15 mouse cellular contexts compared by ENCODE assay signal in genomic region chr17:31968801-31969200, GRCm38 (mm10).
"Had no signal": no experiment of that assay in that cellular context is flagged by ENCODE, and none has a peak within 500 bp of the region (broad histone marks: within the 10 kb centered on the region; RNA-seq: fewer than 3 reads in every experiment).

No protein-coding gene starts in this region.

- H3K27me3 ChIP-seq: limb, embryonic 13.5 days; midbrain, embryonic 12.5 days; neural tube, embryonic 15.5 days had no signal

- H3K4me1 ChIP-seq: midbrain, embryonic 12.5 days; neural tube, embryonic 15.5 days had no signal

- H3K9ac ChIP-seq: limb, embryonic 13.5 days; liver, embryonic 14.5 days; midbrain, embryonic 12.5 days; neural tube, embryonic 15.5 days had no signal

- ATAC-seq: midbrain, embryonic 16.5 days had no signal

- H3K4me2 ChIP-seq: limb, embryonic 13.5 days; midbrain, embryonic 12.5 days; neural tube, embryonic 15.5 days had no signal

- H3K9me3 ChIP-seq: limb, embryonic 13.5 days; megakaryocyte, embryonic 14.5 days; midbrain, embryonic 12.5 days; neural tube, embryonic 15.5 days had no signal

- DNase-seq: kidney, adult 11 months; kidney, postnatal 14 days; left cerebral cortex, postnatal 4 days; lung, adult 18-20 months; lung, postnatal 4 days; right cerebral cortex, postnatal 4 days; spleen, adult 18-20 months; thymus, postnatal 36 days had no signal

- H3K4me3 ChIP-seq: limb, embryonic 13.5 days; megakaryocyte, embryonic 14.5 days; midbrain, embryonic 12.5 days; myocyte; neural tube, embryonic 15.5 days had no signal

- H3K36me3 ChIP-seq: limb, embryonic 13.5 days; midbrain, embryonic 12.5 days; neural tube, embryonic 15.5 days had no signal

- H3K27ac ChIP-seq: limb, embryonic 13.5 days; liver, embryonic 14.5 days; midbrain, embryonic 12.5 days; neural tube, embryonic 15.5 days had no signal
